ENCODE assay signal across 19 mouse cellular contexts in genomic region chr13:30879871-30880270, GRCm38 (mm10).
A peak's percentile ranks its signal among the peaks of the same experiment; 100 is the strongest.
DNase-seq lines count a peak whose midpoint lies in the region; ATAC-seq and TF ChIP-seq lines count a peak whose summit lies in the region.
"Had no signal": no experiment of that assay in that cellular context is flagged by ENCODE, and none has a peak within 500 bp of the region (broad histone marks: within the 10 kb centered on the region; RNA-seq: fewer than 3 reads in every experiment).

No protein-coding gene starts in this region.

- no peak for TF ChIP-seq POLR2A in liver, adult 2 months (IDR thresholded peaks at IDR 0.05; ENCODE audit: extremely low read depth, insufficient read depth, low read length)

- no peak for TF ChIP-seq CTCF in liver, adult 2 months (IDR thresholded peaks at IDR 0.05; ENCODE audit: low read depth, low read length)
- TF ChIP-seq CTCF in liver, postnatal 0 days (IDR thresholded peaks at IDR 0.05; ENCODE audit: low read depth), result no peak
- TF ChIP-seq CTCF in stomach, postnatal 0 days (IDR thresholded peaks at IDR 0.05; ENCODE audit: low read depth), result no peak

- H3K9ac ChIP-seq in forebrain, embryonic 13.5 days, result no peak overlapping the region
- no peak overlapping the region for H3K9ac ChIP-seq in forebrain, embryonic 11.5 days (ENCODE audit: low read length)
- no peak overlapping the region for H3K9ac ChIP-seq in liver, adult 2 months (ENCODE audit: low read depth, low read length)
- no peak overlapping the region for H3K9ac ChIP-seq in liver, postnatal 0 days (replicated peaks)
- H3K9ac ChIP-seq in stomach, postnatal 0 days (ENCODE audit: low read length), result no peak overlapping the region
- H3K9ac ChIP-seq: embryonic facial prominence, embryonic 13.5 days; heart, embryonic 12.5 days; hindbrain, embryonic 13.5 days; kidney, embryonic 15.5 days; limb, embryonic 12.5 days; liver, embryonic 13.5 days; lung, embryonic 15.5 days had no signal

- no peak overlapping the region for H3K27ac ChIP-seq in forebrain, embryonic 13.5 days
- no peak overlapping the region for H3K27ac ChIP-seq in forebrain, embryonic 11.5 days (ENCODE audit: low read depth, low read length)
- H3K27ac ChIP-seq in liver, adult 2 months (replicated peaks; ENCODE audit: insufficient read depth, low read depth, low read length), result no peak overlapping the region
- H3K27ac ChIP-seq in liver, postnatal 0 days (ENCODE audit: low read depth), result no peak overlapping the region
- no peak overlapping the region for H3K27ac ChIP-seq in stomach, postnatal 0 days (replicated peaks)
- H3K27ac ChIP-seq: embryonic facial prominence, embryonic 13.5 days; hindbrain, embryonic 13.5 days; kidney, embryonic 15.5 days; limb, embryonic 12.5 days; liver, embryonic 13.5 days; lung, embryonic 15.5 days had no signal

- H3K36me3 ChIP-seq in forebrain, embryonic 13.5 days (ENCODE audit: poor library complexity, severe bottlenecking), result peaks cover 34% of the 10 kb centered on the region
- H3K36me3 ChIP-seq in forebrain, embryonic 11.5 days (ENCODE audit: control insufficient read depth, insufficient read depth, low read length), result no peaks in the 10 kb centered on the region; the same call in 1 of the 2 replicates
- H3K36me3 ChIP-seq in liver, adult 2 months (ENCODE audit: control insufficient read depth, insufficient read depth, low read length), result peaks cover 16% of the 10 kb centered on the region
- H3K36me3 ChIP-seq in liver, postnatal 0 days (replicated peaks; ENCODE audit: insufficient read depth, low read length), result peaks cover 16% of the 10 kb centered on the region
- peaks cover 10% of the 10 kb centered on the region for H3K36me3 ChIP-seq in stomach, postnatal 0 days (ENCODE audit: control insufficient read depth, insufficient read depth, low read length)

- 86% methylated on average over 1 of the region's 1 CpGs for WGBS in forebrain, embryonic 13.5 days
- WGBS in forebrain, embryonic 11.5 days, result 91% methylated on average over 1 of the region's 1 CpGs
- WGBS in liver, adult 2 months, result 87% methylated on average over 1 of the region's 1 CpGs
- 86% methylated on average over 1 of the region's 1 CpGs for WGBS in liver, postnatal 0 days (ENCODE audit: insufficient replicate concordance)
- 62% methylated on average over 1 of the region's 1 CpGs for WGBS in stomach, postnatal 0 days

- peak; percentile 81 for ATAC-seq in forebrain, embryonic 13.5 days
- no peak for ATAC-seq in forebrain, embryonic 11.5 days (replicated peaks; ENCODE audit: low FRiP score)
- no peak for ATAC-seq in liver, postnatal 0 days
- no peak for ATAC-seq in stomach, postnatal 0 days (ENCODE audit: low FRiP score, low TSS enrichment)
- ATAC-seq: intestine, embryonic 16.5 days had no signal

- H3K9me3 ChIP-seq in forebrain, embryonic 13.5 days (replicated peaks), result no peaks in the 10 kb centered on the region
- no peaks in the 10 kb centered on the region for H3K9me3 ChIP-seq in forebrain, embryonic 11.5 days (ENCODE audit: control insufficient read depth, low read length)
- H3K9me3 ChIP-seq in liver, postnatal 0 days (ENCODE audit: low read length), result no peaks in the 10 kb centered on the region
- H3K9me3 ChIP-seq in stomach, postnatal 0 days (ENCODE audit: control insufficient read depth, low read length), result no peaks in the 10 kb centered on the region
- H3K9me3 ChIP-seq: embryonic facial prominence, embryonic 13.5 days; heart, embryonic 12.5 days; hindbrain, embryonic 13.5 days; kidney, embryonic 15.5 days; limb, embryonic 12.5 days; liver, embryonic 13.5 days; lung, embryonic 15.5 days had no signal

- DNase-seq in forebrain, embryonic 11.5 days (ENCODE audit: low spot score), result no peak
- peak; percentile 6 for DNase-seq in liver, adult 2 months (ENCODE audit: extremely low read depth, low read depth, low spot score)
- DNase-seq in liver, postnatal 0 days, result no peak
- peak; percentile 85 to 88 for DNase-seq in cerebellum, postnatal 10 days
- DNase-seq in stomach, postnatal 0 days (ENCODE audit: low spot score), result no peak
- DNase-seq in right cerebral cortex, postnatal 14 days, result no peak
- DNase-seq: adrenal gland, postnatal 36 days; liver, embryonic 13.5 days; lung, postnatal 4 days; thymus, postnatal 14 days had no signal

- no peak overlapping the region for H3K4me2 ChIP-seq in forebrain, embryonic 13.5 days
- no peak overlapping the region for H3K4me2 ChIP-seq in forebrain, embryonic 11.5 days (ENCODE audit: low read depth, low read length, severe bottlenecking)
- no peak overlapping the region for H3K4me2 ChIP-seq in liver, postnatal 0 days (ENCODE audit: low read depth, low read length)
- no peak overlapping the region for H3K4me2 ChIP-seq in stomach, postnatal 0 days (replicated peaks; ENCODE audit: low read depth)
- H3K4me2 ChIP-seq: embryonic facial prominence, embryonic 13.5 days; heart, embryonic 12.5 days; hindbrain, embryonic 13.5 days; kidney, embryonic 15.5 days; limb, embryonic 12.5 days; liver, embryonic 13.5 days; lung, embryonic 15.5 days had no signal

- no peak overlapping the region for H3K4me3 ChIP-seq in forebrain, embryonic 13.5 days
- no peak overlapping the region for H3K4me3 ChIP-seq in forebrain, embryonic 11.5 days (ENCODE audit: low read depth, low read length)
- no peak overlapping the region for H3K4me3 ChIP-seq in liver, adult 2 months (ENCODE audit: insufficient read depth, low read depth, low read length)
- no peak overlapping the region for H3K4me3 ChIP-seq in liver, postnatal 0 days (ENCODE audit: low read depth, low read length)
- no peak overlapping the region for H3K4me3 ChIP-seq in stomach, postnatal 0 days (ENCODE audit: low read depth, low read length)
- H3K4me3 ChIP-seq: embryonic facial prominence, embryonic 13.5 days; heart, embryonic 12.5 days; hindbrain, embryonic 13.5 days; kidney, embryonic 15.5 days; limb, embryonic 12.5 days; liver, embryonic 13.5 days; lung, embryonic 15.5 days had no signal

- H3K27me3 ChIP-seq in forebrain, embryonic 13.5 days, result no peaks in the 10 kb centered on the region
- no peaks in the 10 kb centered on the region for H3K27me3 ChIP-seq in forebrain, embryonic 11.5 days (ENCODE audit: control insufficient read depth, insufficient read depth, low read length)
- no peaks in the 10 kb centered on the region for H3K27me3 ChIP-seq in liver, adult 2 months (ENCODE audit: control insufficient read depth, insufficient read depth, low read length)
- H3K27me3 ChIP-seq in liver, postnatal 0 days (ENCODE audit: insufficient read depth, low read length), result no peaks in the 10 kb centered on the region
- no peaks in the 10 kb centered on the region for H3K27me3 ChIP-seq in stomach, postnatal 0 days (ENCODE audit: control insufficient read depth, insufficient read depth, low read length)
- H3K27me3 ChIP-seq: CH12.LX; embryonic facial prominence, embryonic 13.5 days; heart, embryonic 12.5 days; hindbrain, embryonic 13.5 days; kidney, embryonic 15.5 days; limb, embryonic 12.5 days; liver, embryonic 13.5 days; lung, embryonic 15.5 days had no signal

- no peaks in the 10 kb centered on the region for H3K79me2 ChIP-seq in liver, adult 2 months (ENCODE audit: control insufficient read depth, insufficient read depth, low read length)

- no peak for TF ChIP-seq EP300 in liver, postnatal 0 days (IDR thresholded peaks at IDR 0.05; ENCODE audit: low read depth)
- no peak for TF ChIP-seq EP300 in stomach, postnatal 0 days (optimal IDR thresholded peaks at IDR 0.05)

- H3K4me1 ChIP-seq in forebrain, embryonic 13.5 days, result no peaks in the 10 kb centered on the region
- H3K4me1 ChIP-seq in forebrain, embryonic 11.5 days (replicated peaks; ENCODE audit: control insufficient read depth, insufficient read depth, low read length), result no peaks in the 10 kb centered on the region
- no peaks in the 10 kb centered on the region for H3K4me1 ChIP-seq in liver, adult 2 months (ENCODE audit: control insufficient read depth, insufficient read depth, low read length)
- H3K4me1 ChIP-seq in liver, postnatal 0 days (ENCODE audit: insufficient read depth), result no peaks in the 10 kb centered on the region
- no peaks in the 10 kb centered on the region for H3K4me1 ChIP-seq in stomach, postnatal 0 days (replicated peaks; ENCODE audit: control insufficient read depth, insufficient read depth)
- H3K4me1 ChIP-seq: embryonic facial prominence, embryonic 13.5 days; heart, embryonic 12.5 days; hindbrain, embryonic 13.5 days; kidney, embryonic 15.5 days; limb, embryonic 12.5 days; liver, embryonic 13.5 days; lung, embryonic 15.5 days had no signal

Comparison
In these comparisons a context has a peak if more than half of its experiments do, and no peak if none do; other contexts are left out.
1. DNase-seq: peak in liver, adult 2 months (single experiment) and cerebellum, postnatal 10 days (2 of 2); none in forebrain, embryonic 11.5 days (single experiment), liver, postnatal 0 days (single experiment), stomach, postnatal 0 days (single experiment) and right cerebral cortex, postnatal 14 days (single experiment).